Mouse (Mus musculus) liver, embryonic 13.5 days (tissue): ENCODE results near the gene Rabgef1. TPM values are rescaled to one million over a fixed set of nuclear protein-coding genes. Genes with fewer than 3 reads are reported as not detected.

Source experiments
- ATAC-seq: fragments of 200-750 bp; cut with Nextera tagmentation; 2 replicates; pipeline ENCODE4 v1.8.0; 2017; ENCODE audit warnings: low read depth, mild to moderate bottlenecking, moderate number of reproducible peaks, moderate library complexity
- DNase-seq: peaks from one replicate; pipeline ENCODE4 v3.0.0; 2022
- H3K27ac ChIP-seq: fragments of 300-500 bp; sonication (generic); 2 replicates; pipeline ENCODE4 v1.5.1; 2015; ENCODE audit warnings: moderate library complexity, mild to moderate bottlenecking, inconsistent platforms
- H3K27me3 ChIP-seq: fragments of 300-500 bp; sonication (generic); 2 replicates; pipeline ENCODE4 v1.6.1; 2015; ENCODE audit warnings: mild to moderate bottlenecking, inconsistent platforms
- H3K36me3 ChIP-seq: fragments of 300-500 bp; sonication (generic); 2 replicates; pipeline ENCODE4 v1.6.1; 2015; ENCODE audit warnings: mild to moderate bottlenecking, inconsistent platforms
- H3K4me1 ChIP-seq: fragments of 300-500 bp; sonication (generic); replicated peaks from 2 replicates; pipeline ENCODE4 v1.6.1; 2015; ENCODE audit warnings: inconsistent platforms
- H3K4me2 ChIP-seq: fragments of 300-500 bp; sonication (generic); 2 replicates; pipeline ENCODE4 v1.6.1; 2015; ENCODE audit warnings: inconsistent platforms, mild to moderate bottlenecking, moderate library complexity
- H3K4me3 ChIP-seq: fragments of 300-500 bp; sonication (generic); replicated peaks from 2 replicates; pipeline ENCODE4 v1.5.1; 2015; ENCODE audit warnings: mild to moderate bottlenecking, inconsistent platforms
- H3K9ac ChIP-seq: fragments of 300-500 bp; sonication (generic); 2 replicates; pipeline ENCODE4 v1.6.1; 2015; ENCODE audit warnings: mild to moderate bottlenecking, inconsistent platforms
- H3K9me3 ChIP-seq: fragments of 300-500 bp; sonication (generic); replicated peaks from 2 replicates; pipeline ENCODE4 v1.6.1; 2016; ENCODE audit warnings: inconsistent platforms
- WGBS: fragments of 180-500 bp; shearing (Covaris S2); methylation state at CpG from one replicate; pipeline ENCODE4 v1.1.7; 2015; ENCODE audit not compliant: insufficient replicate concordance; 5-methylcytosine and 5-hydroxymethylcytosine counted together
- polyA plus RNA-seq: library from polyadenylated mRNA; unstranded; fragments of >200 nt; fragmentation: Nextera tagmentation; extraction: Ambion mirVana; gene quantifications from 2 replicates; pipeline ENCODE4 v1.2.1, GENCODE M21; 2015

Gene Rabgef1
- polyA plus RNA-seq, 1 experiment from 2014 or later: 26.0 TPM

DNA sequence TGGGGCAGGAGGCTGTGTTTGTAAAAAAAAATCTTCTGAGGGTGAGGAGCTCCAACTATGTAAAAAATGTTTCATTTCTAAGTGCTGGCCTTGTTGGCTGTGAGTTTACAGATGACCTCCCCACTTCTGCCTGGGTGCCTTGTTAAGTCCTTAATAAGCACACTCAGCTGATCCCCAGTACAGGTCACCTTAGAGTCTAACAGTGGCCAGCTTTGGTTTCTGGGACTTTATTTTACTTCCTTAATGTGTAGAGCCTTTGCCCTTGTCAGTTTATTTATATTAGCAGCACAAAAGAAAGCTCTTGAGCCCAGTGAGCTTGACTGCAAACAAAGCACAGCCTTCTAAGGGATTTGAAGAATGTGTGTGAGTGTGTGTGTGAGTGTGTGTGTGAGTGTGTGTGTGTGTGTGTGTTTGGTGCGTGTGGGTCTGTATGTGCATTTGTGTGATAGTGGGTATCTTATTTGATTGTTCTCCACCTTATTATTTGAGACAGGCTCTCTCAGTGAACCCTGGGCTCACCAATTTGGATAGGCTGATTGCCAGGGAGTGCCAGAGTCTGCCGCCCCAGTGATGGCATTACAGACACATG, 20.9 kb downstream of the Rabgef1 start:
- peaks cover 11% of the 10 kb centered on the region for H3K4me1 ChIP-seq
- 89% methylated on average over 2 of the region's 2 CpGs for WGBS
- peaks cover 98% of the 10 kb centered on the region for H3K36me3 ChIP-seq
- H3K4me3 ChIP-seq: no peak overlapping the region
- ATAC-seq (no peak), DNase-seq (no peak)
- H3K27ac ChIP-seq: no peak overlapping the region
- no peaks in the 10 kb centered on the region for H3K27me3 ChIP-seq
- no peak overlapping the region for H3K4me2 ChIP-seq
- H3K9ac ChIP-seq: no peak overlapping the region
- H3K9me3 ChIP-seq: no peaks in the 10 kb centered on the region

DNA sequence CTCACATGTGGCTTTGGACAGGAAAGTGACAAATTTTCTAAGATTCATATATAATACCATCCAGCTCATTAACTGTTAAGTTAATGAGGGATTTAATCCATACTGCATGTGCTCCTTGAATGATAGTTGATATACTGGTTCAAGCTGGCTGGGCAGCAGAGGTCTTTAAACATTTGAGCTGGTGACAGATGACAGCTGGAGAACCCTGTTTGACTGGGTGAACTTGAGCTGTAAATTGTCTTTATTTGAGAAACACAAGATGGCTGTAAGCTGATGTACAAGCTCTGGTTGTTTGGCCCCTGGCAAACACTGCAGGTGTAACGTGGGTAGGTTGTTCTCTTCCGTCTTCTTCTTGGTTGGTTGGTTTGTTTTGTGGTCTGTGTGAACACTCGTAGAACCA, 22.2 kb downstream of the Rabgef1 start:
- H3K4me1 ChIP-seq: peaks cover 7% of the 10 kb centered on the region
- no peaks in the 10 kb centered on the region for H3K9me3 ChIP-seq
- no peak overlapping the region for H3K4me2 ChIP-seq
- no peak overlapping the region for H3K27ac ChIP-seq
- no peak overlapping the region for H3K4me3 ChIP-seq
- WGBS: 82% methylated on average over 3 of the region's 3 CpGs
- no peak for ATAC-seq
- H3K36me3 ChIP-seq: peaks cover 98% of the 10 kb centered on the region
- no peak overlapping the region for H3K9ac ChIP-seq
- no peaks in the 10 kb centered on the region for H3K27me3 ChIP-seq
- no peak for DNase-seq

DNA sequence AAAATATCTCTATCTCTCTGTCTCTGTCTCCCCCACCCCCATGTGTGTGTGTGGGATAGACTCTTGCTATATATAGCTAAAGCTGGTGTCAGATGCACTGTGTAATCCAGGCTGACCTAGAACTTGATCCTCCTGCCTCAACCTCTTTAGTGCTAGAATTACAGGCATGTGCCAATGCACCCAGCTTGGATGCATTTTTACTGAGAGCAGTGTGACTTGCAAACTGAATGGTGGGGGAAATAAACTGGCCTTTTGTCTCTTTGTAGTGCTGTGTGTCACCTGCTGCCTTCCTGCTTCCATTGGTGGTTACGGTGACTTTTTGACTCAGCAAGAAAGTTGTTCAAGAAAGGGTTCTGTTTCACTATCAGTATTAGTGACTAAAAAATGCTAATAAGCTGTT, 24.7 kb downstream of the Rabgef1 start:
- DNase-seq (no peak), ATAC-seq (no peak)
- Histone ChIP-seq H3K9me3 (no peaks in the 10 kb centered on the region), H3K4me1 (peaks cover 7% of the 10 kb centered on the region), H3K36me3 (peaks cover 91% of the 10 kb centered on the region), H3K4me2 (no peak overlapping the region), H3K9ac (no peak overlapping the region), H3K27ac (no peak overlapping the region), H3K27me3 (no peaks in the 10 kb centered on the region), H3K4me3 (no peak overlapping the region)
- 74% methylated on average over 1 of the region's 1 CpGs for WGBS

DNA sequence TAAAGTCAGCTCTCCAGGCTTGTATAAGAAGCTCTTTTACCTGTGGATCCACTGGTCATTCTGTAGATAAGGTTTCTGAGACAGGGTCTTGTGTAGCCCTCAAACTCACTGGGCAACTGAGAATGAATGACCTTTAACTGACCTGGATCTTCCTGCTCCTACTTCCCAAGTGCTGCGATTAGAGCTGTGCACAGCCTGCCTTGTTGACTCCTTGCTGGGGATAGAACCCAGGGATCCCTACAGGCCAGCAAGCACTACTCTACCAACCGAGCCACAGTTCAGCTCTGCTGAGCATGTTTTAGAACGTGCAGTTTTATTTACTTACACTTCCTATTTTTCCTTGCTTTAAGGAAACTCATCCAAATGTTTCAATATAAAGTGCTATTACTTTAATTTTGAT, 25.9 kb downstream of the Rabgef1 start:
- 73% methylated on average over 3 of the region's 3 CpGs for WGBS
- no peak overlapping the region for H3K4me2 ChIP-seq
- H3K4me1 ChIP-seq: peaks cover 7% of the 10 kb centered on the region
- no peaks in the 10 kb centered on the region for H3K27me3 ChIP-seq
- ATAC-seq (no peak), DNase-seq (no peak)
- no peak overlapping the region for H3K9ac ChIP-seq
- H3K9me3 ChIP-seq: no peaks in the 10 kb centered on the region
- no peak overlapping the region for H3K4me3 ChIP-seq
- H3K27ac ChIP-seq: no peak overlapping the region
- peaks cover 89% of the 10 kb centered on the region for H3K36me3 ChIP-seq

DNA sequence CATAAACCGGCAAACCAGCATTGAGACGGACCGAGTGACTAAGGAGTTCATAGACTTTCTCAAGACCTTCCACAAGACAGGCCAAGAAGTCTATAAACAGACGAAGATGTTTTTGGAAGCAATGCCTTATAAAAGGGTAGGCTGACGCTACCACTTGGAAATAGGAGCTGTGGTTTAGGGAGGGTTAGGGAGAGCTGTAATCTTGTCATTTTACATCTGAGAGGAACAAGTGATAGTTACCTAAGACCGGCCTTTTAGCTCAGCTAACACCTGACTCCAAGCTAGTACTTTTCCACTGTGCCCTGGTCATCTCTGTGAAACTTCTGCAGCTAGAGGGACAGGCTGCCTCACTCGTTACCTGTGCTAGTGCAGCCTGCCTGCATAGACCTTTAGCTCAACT, 26.4 kb downstream of the Rabgef1 start:
- ATAC-seq: no peak
- DNase-seq: no peak
- H3K36me3 ChIP-seq: peaks cover 89% of the 10 kb centered on the region
- 85% methylated on average over 7 of the region's 7 CpGs for WGBS
- H3K4me2 ChIP-seq: no peak overlapping the region
- no peak overlapping the region for H3K4me3 ChIP-seq
- no peaks in the 10 kb centered on the region for H3K9me3 ChIP-seq
- no peaks in the 10 kb centered on the region for H3K27me3 ChIP-seq
- no peak overlapping the region for H3K9ac ChIP-seq
- no peak overlapping the region for H3K27ac ChIP-seq
- H3K4me1 ChIP-seq: peaks cover 7% of the 10 kb centered on the region

DNA sequence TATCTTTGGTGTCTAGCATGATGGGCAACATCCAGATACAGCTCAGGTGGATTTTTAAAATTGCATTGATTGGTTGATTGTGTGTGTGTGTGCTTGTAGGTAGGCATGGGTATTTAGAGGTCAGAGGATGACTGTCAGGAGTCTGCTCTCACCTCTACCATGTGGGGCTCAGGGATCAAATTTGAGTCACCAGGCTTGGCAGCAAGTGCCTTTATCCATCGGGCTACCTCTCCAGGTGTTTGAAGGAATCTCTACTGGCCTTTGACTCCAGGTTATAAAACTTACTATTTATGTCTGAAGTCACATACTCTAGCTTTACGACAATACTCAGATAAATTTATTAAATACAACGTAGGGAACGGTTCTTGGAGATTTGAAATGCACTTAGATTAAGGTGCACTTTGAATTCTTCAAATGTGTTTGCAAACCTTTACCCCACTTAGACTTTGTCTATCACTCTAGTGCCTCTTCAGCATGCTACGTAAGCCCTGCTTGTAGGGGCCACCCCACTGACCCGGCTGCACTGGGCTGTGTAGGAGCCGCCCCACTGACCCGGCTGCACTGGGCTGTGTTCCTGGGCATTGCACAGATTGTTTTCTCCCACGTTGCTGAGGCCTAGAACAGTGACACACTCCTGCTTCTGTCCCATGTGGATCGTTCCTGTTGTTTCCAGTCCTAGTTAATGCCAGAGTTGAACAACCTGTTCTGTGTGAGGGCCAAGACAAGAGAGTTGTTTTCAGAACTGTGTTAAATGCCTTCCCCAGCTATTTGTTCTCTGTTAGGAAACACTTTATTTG, 28.8 kb downstream of the Rabgef1 start:
- Histone ChIP-seq H3K4me3 (no peak overlapping the region), H3K27me3 (no peaks in the 10 kb centered on the region), H3K27ac (no peak overlapping the region), H3K36me3 (peaks cover 84% of the 10 kb centered on the region), H3K4me2 (no peak overlapping the region), H3K4me1 (peaks cover 11% of the 10 kb centered on the region), H3K9me3 (no peaks in the 10 kb centered on the region), H3K9ac (no peak overlapping the region)
- WGBS: 86% methylated on average over 10 of the region's 10 CpGs
- DNase-seq (no peak), ATAC-seq (no peak)

DNA sequence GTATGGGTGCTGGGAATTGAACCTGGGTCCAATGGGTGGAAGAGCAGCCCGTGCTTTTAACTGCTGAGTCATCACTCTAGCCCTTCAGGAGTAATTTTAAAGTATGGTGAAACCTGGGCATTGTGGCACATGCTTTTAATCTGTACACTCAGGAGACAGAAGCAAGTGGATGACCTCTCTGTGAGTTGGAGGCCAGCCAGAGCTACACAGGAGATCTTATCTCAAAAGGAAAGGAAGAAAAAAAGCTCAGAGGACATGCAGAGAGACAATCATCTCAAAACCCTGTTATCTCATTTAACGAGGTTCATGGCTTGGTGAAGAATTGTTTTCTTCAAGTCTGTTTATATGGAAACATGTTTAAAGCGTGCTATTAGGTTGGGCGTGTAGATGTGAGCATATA, 32.4 kb downstream of the Rabgef1 start:
- no peak overlapping the region for H3K4me2 ChIP-seq
- ATAC-seq: no peak
- H3K9ac ChIP-seq: no peak overlapping the region
- H3K9me3 ChIP-seq: no peaks in the 10 kb centered on the region
- peaks cover 81% of the 10 kb centered on the region for H3K36me3 ChIP-seq
- H3K27me3 ChIP-seq: no peaks in the 10 kb centered on the region
- H3K4me1 ChIP-seq: peaks cover 10% of the 10 kb centered on the region
- 68% methylated on average over 4 of the region's 4 CpGs for WGBS
- H3K27ac ChIP-seq: no peak overlapping the region
- DNase-seq: no peak
- no peak overlapping the region for H3K4me3 ChIP-seq

DNA sequence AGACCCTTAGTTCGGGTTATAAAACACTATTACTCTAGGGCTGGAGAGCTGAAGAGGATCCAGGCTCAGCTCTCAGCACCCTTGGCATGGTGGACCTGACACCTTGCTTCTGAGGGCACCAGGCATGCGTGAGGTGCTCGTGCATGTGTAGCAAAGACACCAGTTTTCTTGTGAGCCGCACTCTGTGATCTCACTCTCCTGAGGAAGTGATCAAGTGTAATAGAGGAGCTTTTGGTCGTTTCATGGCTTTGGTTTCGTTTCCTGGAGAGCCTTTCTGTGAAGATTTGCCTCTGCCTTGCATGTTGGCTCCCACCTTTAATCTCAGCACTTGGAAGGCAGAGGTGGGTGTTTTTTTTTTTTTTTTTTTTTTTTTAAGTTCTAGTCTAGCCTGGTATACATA, 33.0 kb downstream of the Rabgef1 start:
- Histone ChIP-seq H3K27me3 (no peaks in the 10 kb centered on the region), H3K36me3 (peaks cover 83% of the 10 kb centered on the region), H3K4me3 (no peak overlapping the region), H3K27ac (no peak overlapping the region), H3K9ac (no peak overlapping the region), H3K9me3 (no peaks in the 10 kb centered on the region), H3K4me1 (peaks cover 10% of the 10 kb centered on the region), H3K4me2 (no peak overlapping the region)
- WGBS: 80% methylated on average over 6 of the region's 6 CpGs
- DNase-seq (no peak), ATAC-seq (no peak)

DNA sequence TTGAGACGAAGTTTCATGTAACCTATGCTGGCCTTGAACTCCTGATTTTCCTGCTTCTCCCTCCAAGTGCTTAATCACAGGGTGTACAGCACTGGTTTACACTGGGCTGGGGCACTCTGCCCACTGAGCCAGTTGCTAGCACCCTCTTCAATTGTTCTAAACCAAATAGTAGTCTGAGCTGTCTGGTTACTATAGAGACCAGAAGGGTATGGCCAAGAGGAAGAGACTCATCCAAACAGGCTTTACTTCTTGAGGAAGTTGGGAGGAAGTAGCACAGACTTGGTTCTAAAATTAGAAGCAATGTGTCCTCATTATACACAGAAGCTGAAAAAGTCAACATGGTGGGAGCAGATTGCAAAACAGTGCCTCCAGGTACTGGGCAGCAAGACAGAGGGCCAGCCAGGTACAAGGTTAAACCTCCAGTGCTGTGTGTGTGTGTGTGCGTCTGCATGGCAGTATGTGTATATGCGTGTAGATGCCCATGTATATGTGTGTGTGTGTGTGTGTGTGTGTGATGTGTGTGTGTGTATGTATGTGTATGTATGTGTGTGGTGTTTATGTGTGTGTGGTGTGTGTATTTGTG, 33.9 kb downstream of the Rabgef1 start:
- Histone ChIP-seq H3K4me2 (no peak overlapping the region; the same call in 1 of the 2 replicates), H3K36me3 (peaks cover 85% of the 10 kb centered on the region), H3K27me3 (no peaks in the 10 kb centered on the region), H3K27ac (no peak overlapping the region; the same call in 1 of the 2 replicates), H3K4me1 (peaks cover 10% of the 10 kb centered on the region), H3K9me3 (no peaks in the 10 kb centered on the region), H3K9ac (no peak overlapping the region), H3K4me3 (no peak overlapping the region)
- DNase-seq (no peak), ATAC-seq (peak; percentile 61; the same call in 1 of the 2 replicates)
- 86% methylated on average over 3 of the region's 3 CpGs for WGBS

DNA sequence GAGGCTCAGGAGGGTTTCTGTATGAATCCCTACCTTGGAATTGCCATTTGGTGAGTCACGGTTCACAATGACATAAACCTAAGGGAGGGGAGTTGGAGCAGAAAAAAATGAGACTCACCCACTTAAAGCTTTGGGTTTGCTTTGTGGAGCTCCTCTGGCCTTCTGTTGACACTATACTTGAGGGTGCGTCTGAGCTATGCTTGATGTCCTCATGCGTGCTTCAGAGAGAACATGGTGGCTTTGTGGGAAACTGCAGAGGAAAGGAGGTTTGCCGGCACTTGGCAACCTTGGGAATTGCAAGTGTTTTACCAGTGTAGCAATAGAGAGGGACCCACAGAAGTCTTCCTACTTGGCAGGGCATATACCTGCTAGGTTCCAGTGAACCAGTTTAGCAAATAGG, 35.7 kb downstream of the Rabgef1 start:
- Histone ChIP-seq H3K4me3 (no peak overlapping the region), H3K9me3 (no peaks in the 10 kb centered on the region), H3K36me3 (peaks cover 90% of the 10 kb centered on the region), H3K4me1 (peaks cover 10% of the 10 kb centered on the region), H3K9ac (no peak overlapping the region), H3K4me2 (no peak overlapping the region), H3K27me3 (no peaks in the 10 kb centered on the region), H3K27ac (no peak overlapping the region)
- 89% methylated on average over 4 of the region's 4 CpGs for WGBS
- DNase-seq (no peak), ATAC-seq (no peak)

DNA sequence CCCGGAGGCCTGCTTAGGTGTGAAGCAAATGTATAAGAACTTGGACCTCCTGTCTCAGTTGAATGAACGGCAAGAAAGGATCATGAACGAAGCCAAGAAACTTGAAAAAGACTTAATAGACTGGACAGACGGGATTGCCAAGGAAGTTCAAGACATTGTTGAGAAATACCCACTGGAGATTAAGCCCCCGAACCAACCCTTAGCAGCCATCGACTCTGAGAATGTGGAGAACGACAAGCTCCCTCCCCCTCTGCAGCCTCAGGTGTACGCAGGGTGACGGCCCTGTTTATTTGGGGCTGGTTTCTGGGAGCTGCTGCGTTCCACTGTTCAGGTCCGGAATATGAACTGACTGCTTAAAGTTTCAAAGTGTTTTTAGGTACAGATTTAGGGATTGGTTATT, 41.4 kb downstream of the Rabgef1 start:
- no peaks in the 10 kb centered on the region for H3K27me3 ChIP-seq
- H3K36me3 ChIP-seq: peaks cover 67% of the 10 kb centered on the region
- H3K4me1 ChIP-seq: no peaks in the 10 kb centered on the region

More for the DNA sequence above, 41.4 kb downstream of the Rabgef1 start:
- H3K27ac ChIP-seq: no peak overlapping the region
- DNase-seq (no peak), ATAC-seq (no peak)
- H3K4me2 ChIP-seq: no peak overlapping the region
- H3K9me3 ChIP-seq: no peaks in the 10 kb centered on the region
- no peak overlapping the region for H3K9ac ChIP-seq
- H3K4me3 ChIP-seq: no peak overlapping the region
- WGBS: 86% methylated on average over 11 of the region's 11 CpGs
